Mouse (Mus musculus) hematopoietic stem cell, adult 5-6 weeks (primary cell): Measurements from ENCODE around the gene Pam16. TPM values are rescaled to one million over a fixed set of nuclear protein-coding genes. Genes with fewer than 3 reads are reported as not detected.

Source experiments
- ATAC-seq, 2 experiments: fragments of 125-278 bp in 1 of 2; replicated peaks in 1 of 2; 2 replicates each; pipeline ENCODE4 v1.8.0; 2016 to 2017; ENCODE audit warnings: inconsistent platforms in 2 of 2, mild to moderate bottlenecking in 2 of 2, moderate number of reproducible peaks in 2 of 2, low read depth in 1 of 2, moderate TSS enrichment in 1 of 2; ENCODE audit not compliant: low FRiP score in 2 of 2, poor library complexity in 2 of 2, severe bottlenecking in 2 of 2, insufficient read depth in 1 of 2, low TSS enrichment in 1 of 2
- total RNA-seq: library from RNA; stranded (forward); fragments of 172-1452, 232-1000 nt; gene quantifications from 2 replicates; pipeline ENCODE4 v1.2.3, GENCODE M21; 2017

Pam16 gene
- total RNA-seq, 1 experiment from 2014 or later: 37.6 TPM

GRCm38 (mm10) chr16:4629950-4630349 lies 5.2 kb upstream of the Pam16 start:
- ATAC-seq: peak; percentile 57 to 75

GRCm38 (mm10) chr16:4628898-4629419 lies 4.2 kb upstream of the Pam16 start:
- no peak for ATAC-seq

- no peak for ATAC-seq
Measured at GRCm38 (mm10) chr16:4627105-4627504, 2.3 kb upstream of the Pam16 start.

GRCm38 (mm10) chr16:4624074-4624473 lies 714 bp downstream of the Pam16 start:
- ATAC-seq: 0 out of 4 replicates have a peak, but pooled peaks of 1 of the 2 experiments have one; percentile 4

GRCm38 (mm10) chr16:4616829-4617228 lies 8.0 kb downstream of the Pam16 start:
- ATAC-seq: no peak

GRCm38 (mm10) chr16:4615297-4615696 lies 9.5 kb downstream of the Pam16 start:
- no peak for ATAC-seq

GRCm38 (mm10) chr16:4614639-4615038 lies 10.1 kb downstream of the Pam16 start:
- no peak for ATAC-seq

- no peak for ATAC-seq
Measured at GRCm38 (mm10) chr16:4613736-4614135, 11.1 kb downstream of the Pam16 start.

- ATAC-seq: no peak
Measured at GRCm38 (mm10) chr16:4611676-4612075, 13.1 kb downstream of the Pam16 start.

GRCm38 (mm10) chr16:4611193-4611592 lies 13.6 kb downstream of the Pam16 start:
- ATAC-seq: no peak

- ATAC-seq: no peak
Measured at GRCm38 (mm10) chr16:4608532-4609059, 16.2 kb downstream of the Pam16 start.

- peak; percentile 68 to 72 for ATAC-seq
Measured at GRCm38 (mm10) chr16:4607818-4608531, 16.8 kb downstream of the Pam16 start.

- peak in 1 of 2 experiments; percentile 32; a peak in 1 of 4 replicates for ATAC-seq
Measured at GRCm38 (mm10) chr16:4606431-4607084, 18.2 kb downstream of the Pam16 start.

- ATAC-seq: no peak
Measured at GRCm38 (mm10) chr16:4605514-4606131, 19.2 kb downstream of the Pam16 start.

- no peak for ATAC-seq
Measured at GRCm38 (mm10) chr16:4604293-4604837, 20.4 kb downstream of the Pam16 start.

- ATAC-seq: no peak
Measured at GRCm38 (mm10) chr16:4603453-4603837, 21.3 kb downstream of the Pam16 start.

- ATAC-seq: no peak
Measured at GRCm38 (mm10) chr16:4602766-4603452, 21.9 kb downstream of the Pam16 start.
